Mouse (Mus musculus) stomach, postnatal 0 days (tissue): ENCODE data around the gene Ankrd54.

Experiments used
- CTCF ChIP-seq: IDR thresholded peaks from 2 replicates; pipeline ENCODE4 v1.5.1; 2016; ENCODE audit warnings: antibody characterized with exemption, low read depth, mild to moderate bottlenecking, moderate library complexity
- EP300 ChIP-seq: optimal IDR thresholded peaks from 2 replicates; pipeline ENCODE3; 2016; ENCODE audit warnings: antibody characterized with exemption

DNA sequence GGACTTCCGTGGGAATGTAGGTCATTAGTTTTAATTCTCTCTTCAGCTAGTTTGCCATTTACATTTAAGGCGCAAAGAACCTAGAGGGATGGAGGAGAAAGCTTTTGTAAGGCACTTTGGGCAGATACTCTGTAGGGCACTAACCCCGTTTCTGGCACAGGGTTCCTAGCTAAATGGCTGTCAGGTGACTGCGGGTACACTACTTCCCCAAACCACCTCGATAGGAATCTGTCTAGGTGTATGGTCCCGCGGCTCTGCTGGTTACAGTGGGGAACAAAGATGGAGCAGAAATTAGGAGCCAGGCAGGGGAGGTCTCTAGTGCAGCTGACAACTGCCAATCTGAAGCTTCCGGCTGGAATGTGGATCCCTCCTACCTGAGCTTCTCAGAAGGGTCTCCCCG lies 47.3 kb upstream of the Ankrd54 start:
- TF ChIP-seq EP300 (no peak), CTCF (no peak)
